Mouse (Mus musculus): ENCODE results near the gene Ccnd2.
A peak's percentile ranks its signal among the peaks of the same experiment; 100 is the strongest.

- no peak for TF ChIP-seq CTCF (IDR thresholded peaks at IDR 0.05; ENCODE audit: control insufficient read depth, insufficient read depth, insufficient read length)
- peak; percentile 89 for TF ChIP-seq MYOD1 (IDR thresholded peaks at IDR 0.05; ENCODE audit: control insufficient read depth, insufficient read length, low read depth)
- no peak for TF ChIP-seq CEBPB (IDR thresholded peaks at IDR 0.05; ENCODE audit: low read depth)
Observed at GRCm38 (mm10) chr6:127109402-127109930, 42.5 kb downstream of the Ccnd2 start, which contains the start of gene Tigar.

Data from C2C12 (cell line).